Mouse (Mus musculus) lung, embryonic 14.5 days (tissue): ENCODE measurements around the gene Sfxn5. TPM values are rescaled to one million over a fixed set of nuclear protein-coding genes. Genes with fewer than 3 reads are reported as not detected.

Experiments used
- ATAC-seq: fragments of 200-750 bp; cut with Nextera tagmentation; 2 replicates; pipeline ENCODE4 v1.8.0; 2017; ENCODE audit warnings: mild to moderate bottlenecking, moderate TSS enrichment, moderate library complexity; ENCODE audit not compliant: insufficient read depth
- DNase-seq: peaks from one replicate; pipeline ENCODE4 v3.0.0-alpha.2; 2015
- H3K27ac ChIP-seq: fragments of 300-500 bp; sonication (generic); 2 replicates; pipeline ENCODE4 v1.5.1; 2014; ENCODE audit warnings: low read depth, mild to moderate bottlenecking, moderate library complexity
- H3K27me3 ChIP-seq: fragments of 300-500 bp; sonication (generic); 2 replicates; pipeline ENCODE4 v1.6.1; 2014; ENCODE audit warnings: low read length, control low read depth; ENCODE audit not compliant: insufficient read depth
- H3K36me3 ChIP-seq: fragments of 300-500 bp; sonication (generic); 2 replicates; pipeline ENCODE4 v1.6.1; 2014; ENCODE audit warnings: control low read depth; ENCODE audit not compliant: insufficient read depth
- H3K4me1 ChIP-seq: fragments of 300-500 bp; sonication (generic); 2 replicates; pipeline ENCODE4 v1.6.1; 2014; ENCODE audit warnings: antibody characterized with exemption, control low read depth; ENCODE audit not compliant: insufficient read depth
- H3K4me2 ChIP-seq: fragments of 300-500 bp; sonication (generic); 2 replicates; pipeline ENCODE4 v1.6.1; 2014; ENCODE audit warnings: mild to moderate bottlenecking
- H3K4me3 ChIP-seq: fragments of 300-500 bp; sonication (generic); 2 replicates; pipeline ENCODE4 v1.5.1; 2014; ENCODE audit warnings: low read depth, low read length
- H3K9ac ChIP-seq: fragments of 300-500 bp; sonication (generic); 2 replicates; pipeline ENCODE4 v1.6.1; 2014
- H3K9me3 ChIP-seq: fragments of 300-500 bp; sonication (generic); 2 replicates; pipeline ENCODE4 v1.6.1; 2016; ENCODE audit warnings: low read depth, low read length, control low read depth
- CTCF ChIP-seq: IDR thresholded peaks from 2 replicates; pipeline ENCODE4 v1.5.1; 2016; ENCODE audit warnings: antibody characterized with exemption, low read depth
- WGBS: fragments of 180-500 bp; shearing (Covaris S2); extraction: QIAGEN DNeasy Blood & Tissue Kit; methylation state at CpG from one replicate; pipeline ENCODE4 v1.1.7; 2014; 5-methylcytosine and 5-hydroxymethylcytosine counted together
- microRNA-seq: library from miRNA; unstranded; fragments of <30 nt; microRNA quantifications from one replicate; pipeline ENCODE4, GENCODE M21; 2016; ENCODE audit warnings: borderline number of aligned reads
- polyA plus RNA-seq: library from polyadenylated mRNA; unstranded; fragments of >200 nt; fragmentation: Nextera tagmentation; extraction: Ambion mirVana; gene quantifications from 2 replicates; pipeline ENCODE4 v1.2.1, GENCODE M21; 2014

The Sfxn5 gene
- polyA plus RNA-seq, 1 experiment from 2014 or later = 8.3 TPM

GRCm38 (mm10) chr6:85183951-85184350 lies 149.3 kb downstream of the Sfxn5 start:
- TF ChIP-seq CTCF = no peak
- Histone ChIP-seq H3K4me1 (0 out of 2 replicates have a peak, but pooled peaks cover 3% of the 10 kb centered on the region), H3K9me3 (no peaks in the 10 kb centered on the region), H3K4me2 (no peak overlapping the region), H3K27me3 (peaks cover 55% of the 10 kb centered on the region), H3K9ac (no peak overlapping the region), H3K4me3 (no peak overlapping the region), H3K36me3 (no peaks in the 10 kb centered on the region), H3K27ac (no peak overlapping the region)
- DNase-seq = no peak
- WGBS = 46% methylated on average over 3 of the region's 3 CpGs
- ATAC-seq = no peak

DNA sequence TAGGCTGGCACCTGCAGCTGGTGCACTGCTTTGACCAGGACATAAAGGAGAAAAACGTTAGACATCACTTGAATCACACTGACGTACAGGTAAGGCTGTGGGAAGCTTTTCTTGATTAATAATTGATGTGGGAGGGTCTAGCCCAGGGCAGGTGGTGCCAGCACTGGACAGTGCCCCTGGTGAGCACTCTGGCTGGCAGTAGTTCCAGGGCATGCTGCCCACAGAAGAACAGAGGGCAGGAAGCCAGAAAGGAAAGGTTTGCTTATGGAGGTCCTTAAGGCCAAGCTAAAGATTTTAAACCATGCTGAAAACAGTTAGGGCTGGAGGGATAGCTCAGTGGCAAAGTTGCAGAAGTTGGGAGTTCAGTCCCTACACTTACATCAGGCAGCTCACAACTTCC lies 153.2 kb downstream of the Sfxn5 start:
- Histone ChIP-seq H3K4me3 (no peak overlapping the region), H3K9ac (no peak overlapping the region), H3K27ac (no peak overlapping the region), H3K4me2 (no peak overlapping the region), H3K27me3 (peaks cover 17% of the 10 kb centered on the region), H3K9me3 (no peaks in the 10 kb centered on the region), H3K4me1 (no peaks in the 10 kb centered on the region), H3K36me3 (no peaks in the 10 kb centered on the region)
- ATAC-seq = no peak
- no peak for TF ChIP-seq CTCF
- DNase-seq = no peak
- 45% methylated on average over 2 of the region's 2 CpGs for WGBS

- no peak overlapping the region for H3K9ac ChIP-seq
- no peak for DNase-seq
- no peaks in the 10 kb centered on the region for H3K36me3 ChIP-seq
- H3K9me3 ChIP-seq = no peaks in the 10 kb centered on the region
- H3K27me3 ChIP-seq = peaks cover 15% of the 10 kb centered on the region
- peak; percentile 12; the same call in 1 of the 2 replicates for TF ChIP-seq CTCF
- ATAC-seq = no peak
- WGBS = 60% methylated on average over 3 of the region's 3 CpGs
- no peak overlapping the region for H3K4me3 ChIP-seq
- H3K4me2 ChIP-seq = no peak overlapping the region
- no peak overlapping the region for H3K27ac ChIP-seq
- H3K4me1 ChIP-seq = no peaks in the 10 kb centered on the region
Observed at GRCm38 (mm10) chr6:85179569-85179968, 153.7 kb downstream of the Sfxn5 start.

DNA sequence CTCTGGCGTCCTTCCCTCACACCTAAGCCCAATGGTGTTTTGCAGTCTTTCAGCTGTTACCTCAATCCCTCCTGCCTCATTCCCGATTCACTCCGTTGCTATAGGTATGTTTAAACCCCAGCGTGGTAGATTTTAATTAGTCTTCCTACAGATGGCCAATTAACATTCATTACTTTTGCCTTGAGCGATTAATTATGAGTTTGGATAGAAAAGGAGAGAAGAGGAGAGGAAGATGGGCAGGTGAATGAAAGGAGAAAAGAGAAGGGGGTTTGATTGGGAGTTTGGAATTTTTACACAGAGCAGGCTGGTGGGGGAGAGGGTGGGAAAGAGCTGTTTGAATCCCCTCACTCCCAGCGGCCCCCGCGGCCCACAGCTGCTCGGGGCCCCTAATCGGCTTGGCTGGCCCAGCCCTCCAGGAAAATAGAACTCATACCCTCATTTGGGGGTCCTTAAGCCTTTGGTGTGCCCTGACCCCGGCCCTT lies 167.7 kb downstream of the Sfxn5 start:
- Histone ChIP-seq H3K9me3 (no peaks in the 10 kb centered on the region), H3K4me3 (no peak overlapping the region), H3K4me1 (no peaks in the 10 kb centered on the region), H3K4me2 (no peak overlapping the region), H3K36me3 (no peaks in the 10 kb centered on the region), H3K9ac (no peak overlapping the region), H3K27me3 (no peaks in the 10 kb centered on the region), H3K27ac (no peak overlapping the region)
- ATAC-seq = no peak
- TF ChIP-seq CTCF = no peak
- 47% methylated on average over 11 of the region's 11 CpGs for WGBS
- no peak for DNase-seq

Small RNAs within 50 kb of the gene (microRNA-seq; reads per million reads assigned to microRNA genes)
- gene Mir705 = not detected

Other genes with a start within 250 kb of the Sfxn5 start
- gene Spr, start 195.7 kb downstream of the Sfxn5 start, polyA plus RNA-seq = 83.3 and 90.9 TPM in 2 replicates
- gene Emx1, start 146.0 kb downstream of the Sfxn5 start, polyA plus RNA-seq = 0.23 TPM in 1 of 2 replicates, not detected in the other
- 10.1 and 10.6 TPM in 2 replicates for gene Rab11fip5, start 41.2 kb upstream of the Sfxn5 start, polyA plus RNA-seq
- 0.19 and 0.37 TPM in 2 replicates for gene Noto, start 90.5 kb upstream of the Sfxn5 start, polyA plus RNA-seq
- gene Smyd5, start 98.6 kb upstream of the Sfxn5 start, polyA plus RNA-seq = 67.3 and 68.3 TPM in 2 replicates
- gene Cct7, start 118.1 kb upstream of the Sfxn5 start, polyA plus RNA-seq = 501 and 506 TPM in 2 replicates
- gene Pradc1, start 118.5 kb upstream of the Sfxn5 start, polyA plus RNA-seq = 26.5 and 27.3 TPM in 2 replicates
- gene Fbxo41, start 169.6 kb upstream of the Sfxn5 start, polyA plus RNA-seq = 0.15 and 0.29 TPM in 2 replicates
- gene Egr4, start 180.2 kb upstream of the Sfxn5 start, polyA plus RNA-seq = not detected in 2 replicates